Mouse (Mus musculus) gastrocnemius, postnatal 4 days (tissue): ENCODE data around the gene Dennd2a. TPM values are rescaled to one million over a fixed set of nuclear protein-coding genes. Genes with fewer than 3 reads are reported as not detected.

Experiments
- DNase-seq, 2 experiments: peaks; one replicate each; pipeline ENCODE4 v3.0.0; 2021 to 2022; ENCODE audit warnings: low spot score in 2 of 2, mixed read lengths in 2 of 2
- long read RNA-seq, 2 experiments: library from polyadenylated mRNA; stranded (forward); transcript quantifications; one replicate each; pipeline ENCODE4 v2.0.0; 2021
- total RNA-seq, 2 experiments: library from RNA; stranded (reverse); gene quantifications; 2 replicates each; pipeline ENCODE4 v1.2.3; 2021

Dennd2a gene
- 10 to 100 TPM; 32.5 to 34.9 TPM for total RNA-seq
- long read RNA-seq, experiment 1, full-length matches to known transcripts = 16 of 29 reads
- long read RNA-seq, experiment 1, partial matches to known transcripts = 5 of 29 reads
- long read RNA-seq, experiment 1, other reads (novel, unspliced or antisense) = 8 of 29 reads
- long read RNA-seq, experiment 2, full-length matches to known transcripts = 29 of 43 reads
- long read RNA-seq, experiment 2, partial matches to known transcripts = 9 of 43 reads
- long read RNA-seq, experiment 2, other reads (novel, unspliced or antisense) = 5 of 43 reads

GRCm38 (mm10) chr6:39557723-39558261, at the start of gene Dennd2a:
Gene Dennd2a (minus strand): TSS chr6:39557867.
- DNase-seq = peak; percentile 87 to 89

DNA sequence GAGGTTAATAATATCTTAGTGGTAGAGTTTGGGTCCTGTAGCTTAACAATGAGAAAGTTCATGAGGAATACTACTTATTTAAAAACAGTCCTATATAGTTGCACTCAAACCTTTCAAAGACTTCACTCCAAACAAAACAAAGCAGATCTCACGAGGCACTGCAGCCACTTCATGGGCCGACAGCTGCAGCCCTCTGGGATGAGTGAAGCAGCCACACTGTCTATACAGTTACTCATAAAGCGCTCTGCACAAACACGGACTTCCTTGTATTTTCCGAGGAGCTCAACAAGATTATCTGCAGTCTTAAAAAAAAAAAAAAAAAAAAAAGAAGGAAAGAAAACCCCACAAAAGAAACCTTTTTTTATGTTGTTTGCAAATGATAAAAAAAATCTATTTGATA, 49.7 kb upstream of the Dennd2a start:
- no peak for DNase-seq

DNA sequence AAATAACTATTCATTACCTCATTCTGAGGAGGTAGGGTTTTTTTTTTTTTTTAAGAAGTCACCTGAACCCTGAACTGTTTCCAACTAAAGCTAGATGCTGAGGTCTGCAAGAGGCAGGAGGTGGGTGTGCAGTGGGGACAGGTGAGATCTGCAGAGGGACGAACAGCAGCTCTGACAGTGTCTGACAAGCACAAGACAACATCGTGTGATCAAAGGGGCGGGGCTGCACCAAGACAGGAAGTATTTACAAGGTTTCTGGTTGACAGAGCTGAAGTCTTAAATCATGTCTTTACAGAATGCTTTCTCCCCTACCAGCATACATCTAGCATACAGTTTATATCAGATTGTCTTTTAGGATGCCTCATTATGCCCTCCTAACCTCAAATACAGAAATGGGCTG, 49.2 kb upstream of the Dennd2a start:
- no peak for DNase-seq

DNA sequence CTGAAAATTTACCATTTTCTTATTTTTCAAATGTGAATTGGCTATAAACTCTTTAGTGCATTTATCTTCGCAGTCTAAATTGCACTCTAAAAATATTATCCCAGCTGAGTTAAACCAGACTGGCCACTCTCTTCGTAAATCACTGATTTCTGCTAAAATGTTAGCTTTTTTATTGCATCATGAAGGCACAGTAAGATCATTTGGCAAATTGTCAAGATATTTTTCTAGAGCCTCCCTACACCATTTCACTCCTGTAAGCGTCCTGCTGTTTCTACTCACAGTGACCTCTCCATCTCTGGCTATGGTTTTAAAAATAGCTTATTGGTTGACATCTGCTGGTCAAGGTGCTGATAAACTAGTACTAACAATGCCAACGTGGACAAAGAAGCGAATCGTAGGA, 48.4 kb upstream of the Dennd2a start:
- no peak for DNase-seq

DNA sequence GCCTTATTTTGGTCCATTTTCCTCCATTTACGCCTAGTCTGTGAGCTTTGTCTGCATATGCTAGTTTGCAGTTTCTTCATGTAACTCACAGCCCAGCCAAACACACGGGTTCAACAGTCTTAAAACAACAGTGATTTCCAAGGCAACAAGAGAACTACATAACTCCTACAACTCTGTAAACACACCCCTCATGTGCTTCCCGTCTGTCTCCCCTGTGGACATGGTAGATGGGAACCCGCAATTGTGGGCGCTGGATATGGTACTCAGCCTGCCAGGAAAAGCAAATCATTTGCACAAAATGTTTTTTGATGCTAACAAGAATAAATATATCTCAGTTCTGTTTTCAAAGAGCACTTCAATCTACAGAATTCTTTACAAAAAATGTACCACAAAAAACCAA, 46.9 kb upstream of the Dennd2a start:
- no peak for DNase-seq

- no peak for DNase-seq
Observed at GRCm38 (mm10) chr6:39601828-39602227, 44.2 kb upstream of the Dennd2a start.

DNA sequence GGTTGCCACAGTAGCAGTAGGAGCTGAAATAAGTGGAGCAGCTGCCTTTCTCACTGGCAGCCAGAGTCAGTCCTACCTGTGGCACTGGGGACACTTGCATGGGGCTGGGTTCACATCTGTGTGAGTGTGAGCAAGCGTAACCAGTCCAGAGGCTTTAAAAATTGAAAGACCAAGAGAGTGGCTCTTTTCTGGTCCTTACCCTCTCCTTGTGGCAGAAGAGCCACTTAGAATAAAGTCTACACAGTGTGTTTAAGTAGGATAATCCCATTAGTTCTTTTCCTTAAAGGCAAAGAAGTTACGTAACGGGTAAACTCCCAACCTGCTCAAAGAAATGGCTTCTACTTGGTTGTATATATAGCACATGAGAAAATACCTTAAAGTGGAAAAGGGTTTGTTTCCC, 43.2 kb upstream of the Dennd2a start:
- DNase-seq = no peak

DNA sequence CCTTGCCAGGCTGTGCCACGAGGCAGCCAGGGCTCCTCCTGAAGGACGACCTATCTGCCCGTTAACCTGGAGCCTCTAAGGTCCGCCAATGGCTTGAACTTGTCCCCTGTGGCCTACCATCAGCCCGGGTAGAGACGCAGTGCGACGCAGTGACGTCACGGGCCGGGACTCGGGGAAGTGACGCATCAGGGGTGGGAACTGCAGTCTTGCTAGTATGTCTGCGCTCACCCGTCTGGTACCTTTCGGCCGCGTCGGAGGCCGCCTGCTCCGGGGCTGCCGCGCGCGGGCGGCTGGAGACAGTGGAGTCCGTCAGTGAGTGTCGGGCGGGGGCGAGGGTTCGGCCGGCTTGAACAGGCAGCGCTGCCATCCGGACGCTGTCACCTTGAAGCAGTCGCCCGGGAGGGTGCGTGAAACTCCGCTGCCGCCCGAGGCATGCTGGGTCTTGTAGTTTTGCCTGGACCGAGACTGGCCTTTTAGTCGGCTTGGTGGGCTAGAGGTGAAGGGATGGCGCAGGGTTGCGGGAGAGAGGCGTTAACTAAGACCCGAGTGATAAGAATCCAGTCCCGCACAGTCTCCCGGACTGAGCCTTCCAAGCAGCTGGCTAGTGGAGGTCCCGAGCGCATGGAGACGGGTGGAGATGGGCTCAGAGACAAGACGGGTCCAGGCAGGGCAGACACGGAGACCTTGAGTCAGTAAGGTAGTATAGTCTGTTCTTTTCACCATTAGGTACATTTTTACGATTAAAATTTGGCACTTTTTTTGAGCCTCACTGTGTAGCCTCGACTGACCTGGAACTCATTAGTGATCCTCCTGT, 34.9 kb upstream of the Dennd2a start, which contains the start of gene Ndufb2:
Ndufb2 (plus strand) TSS at position 174 of the 814 bp plus-strand sequence.
- DNase-seq = peak; percentile 76 to 93

DNA sequence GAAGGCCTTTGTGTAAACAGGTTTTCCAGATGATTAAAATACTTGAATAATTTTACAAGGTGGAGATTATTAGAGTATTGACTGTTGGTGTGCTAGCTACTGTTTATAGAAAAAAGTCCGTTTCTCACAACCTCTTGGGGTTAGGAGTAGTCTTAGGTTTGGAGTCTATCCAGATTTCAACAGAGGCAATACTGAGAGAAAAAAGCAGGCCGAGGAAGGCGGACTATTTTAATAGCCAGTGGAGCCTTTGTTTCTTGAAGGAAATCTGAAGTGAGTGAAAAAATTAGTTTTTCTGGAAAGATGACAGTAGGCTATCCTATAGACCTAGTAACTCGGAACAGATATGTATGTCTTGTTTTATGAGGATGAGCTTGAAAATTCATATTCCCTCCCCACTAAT, 33.8 kb upstream of the Dennd2a start:
- no peak for DNase-seq

- DNase-seq = no peak
Observed at GRCm38 (mm10) chr6:39585517-39585916, 27.9 kb upstream of the Dennd2a start, which contains the start of gene Gm42420. Gene Gm42420 (plus strand): TSS chr6:39585753.

DNA sequence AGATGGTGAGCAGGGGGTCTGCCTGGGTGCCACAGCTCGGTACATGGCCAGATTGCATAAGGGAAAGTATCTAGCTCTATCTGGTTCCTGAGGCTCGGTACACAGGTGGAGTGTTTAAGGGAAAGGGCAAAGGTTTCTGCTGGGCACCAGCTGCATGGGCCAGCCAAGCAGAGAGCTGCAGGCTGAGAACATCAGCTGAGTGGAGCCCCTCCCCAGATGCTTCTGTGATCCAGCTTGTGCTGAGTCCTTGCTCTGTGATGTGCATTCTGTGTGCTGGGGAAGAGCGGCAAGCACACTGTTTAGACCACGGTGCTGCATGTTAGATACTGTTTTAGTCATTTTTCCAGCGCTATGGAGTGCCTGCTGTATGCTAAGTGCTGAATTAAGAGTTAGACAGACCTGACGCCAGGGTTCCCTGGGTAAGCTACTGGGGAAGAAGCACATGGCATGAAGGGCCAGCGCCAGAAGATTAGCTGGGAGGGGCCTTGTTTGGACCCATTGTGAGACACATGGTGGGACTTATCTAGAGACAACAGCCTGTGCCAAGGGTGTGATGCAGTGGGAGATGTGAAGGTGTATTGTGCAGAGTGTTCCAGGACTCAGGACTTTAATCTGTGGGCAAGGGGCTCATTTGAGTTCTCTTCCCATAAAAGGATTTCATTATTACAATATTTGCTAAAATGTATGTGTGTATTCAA, 23.6 kb upstream of the Dennd2a start:
- no peak for DNase-seq

GRCm38 (mm10) chr6:39580558-39580957, 22.9 kb upstream of the Dennd2a start:
- DNase-seq = no peak

DNA sequence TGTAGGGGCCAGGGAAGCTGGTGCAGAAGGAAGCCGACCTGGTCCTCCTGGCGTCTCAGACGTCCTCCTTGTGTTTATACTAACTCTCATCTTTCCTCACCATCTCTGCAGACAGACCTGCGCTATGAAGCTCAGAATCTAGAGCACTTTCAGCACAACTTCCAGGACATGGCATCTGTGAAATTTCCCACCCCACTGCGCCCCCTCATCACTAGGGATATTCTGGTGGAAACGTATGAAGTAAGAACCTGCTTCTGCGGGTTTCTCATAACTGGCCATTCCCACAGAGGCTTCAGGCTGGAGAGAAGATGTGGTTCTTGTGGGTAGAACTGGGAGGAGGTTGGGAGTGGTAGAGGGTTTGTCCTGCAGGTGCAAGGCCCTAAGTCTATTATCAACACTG, 21.9 kb upstream of the Dennd2a start:
- DNase-seq = no peak

- no peak for DNase-seq
Observed at GRCm38 (mm10) chr6:39574951-39575350, 17.3 kb upstream of the Dennd2a start.

- DNase-seq = peak in 1 of 2 experiments; percentile 20
Observed at GRCm38 (mm10) chr6:39574555-39574869, 16.8 kb upstream of the Dennd2a start.

- peak; percentile 46 to 68 for DNase-seq
Observed at GRCm38 (mm10) chr6:39573791-39574554, 16.3 kb upstream of the Dennd2a start, which contains the start of gene Adck2. Gene Adck2 (plus strand): TSS chr6:39573873.

GRCm38 (mm10) chr6:39570426-39570825, 12.8 kb upstream of the Dennd2a start:
- DNase-seq = no peak

DNA sequence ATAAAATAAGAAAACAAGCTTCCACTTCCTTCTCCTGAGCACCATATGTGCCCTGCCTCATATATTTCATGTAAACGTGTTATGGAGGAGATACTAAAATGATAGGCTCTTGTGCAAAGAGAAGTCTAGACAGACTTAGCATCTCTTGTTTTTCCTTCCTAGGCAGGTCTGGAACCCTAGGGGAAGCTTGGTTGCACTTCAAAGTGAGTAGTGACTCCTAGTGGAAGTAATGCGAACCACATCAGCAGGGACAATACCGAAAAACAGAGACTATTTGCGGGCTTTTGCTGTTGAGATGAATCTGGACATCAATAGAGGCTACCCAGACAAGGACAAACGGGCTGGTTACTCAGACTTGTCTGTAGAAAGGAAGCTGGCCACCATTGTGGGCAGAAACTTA, 9.9 kb upstream of the Dennd2a start:
- no peak for DNase-seq

- DNase-seq = peak in 1 of 2 experiments; percentile 67
Observed at GRCm38 (mm10) chr6:39562166-39563015, 4.7 kb upstream of the Dennd2a start.
